Mouse (Mus musculus) right cerebral cortex, postnatal 4 days (tissue): ENCODE data around the gene Ppm1e.

Experiments
- DNase-seq: peaks from one replicate; pipeline ENCODE4 v3.0.0-alpha.2; 2022

Gene Ppm1e

GRCm38 (mm10) chr11:87250132-87250531, 108.7 kb downstream of the Ppm1e start:
- DNase-seq: no peak

GRCm38 (mm10) chr11:87247494-87247866, 111.3 kb downstream of the Ppm1e start:
- DNase-seq: no peak

- DNase-seq: no peak
These were observed 111.9 kb downstream of the Ppm1e start for GRCm38 (mm10) chr11:87246724-87247493.

DNA sequence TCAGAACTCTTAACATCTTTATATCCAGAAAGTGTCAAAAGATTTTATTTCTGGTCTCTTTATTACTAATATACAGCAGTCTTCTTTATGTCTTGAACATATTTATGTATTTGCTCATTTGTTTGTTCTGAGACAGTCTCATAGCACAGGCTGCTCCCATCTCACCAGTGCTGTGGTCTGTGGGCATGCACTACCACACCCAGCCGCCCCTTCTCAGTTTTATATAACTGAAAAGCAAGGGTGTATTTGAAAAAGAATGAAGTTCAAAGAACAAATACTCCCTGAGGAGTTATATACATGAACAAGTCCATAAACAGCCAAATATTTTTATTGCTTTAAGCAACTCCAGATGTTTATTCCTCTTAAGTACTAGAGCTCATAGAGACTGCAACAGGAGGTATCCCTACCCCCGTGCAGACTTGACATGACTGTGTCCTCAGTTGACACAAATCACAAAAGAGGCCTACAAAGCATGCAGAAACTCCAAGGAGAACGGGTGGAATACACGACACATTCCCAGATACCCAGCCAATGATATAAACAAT, 112.6 kb downstream of the Ppm1e start:
- DNase-seq: no peak

DNA sequence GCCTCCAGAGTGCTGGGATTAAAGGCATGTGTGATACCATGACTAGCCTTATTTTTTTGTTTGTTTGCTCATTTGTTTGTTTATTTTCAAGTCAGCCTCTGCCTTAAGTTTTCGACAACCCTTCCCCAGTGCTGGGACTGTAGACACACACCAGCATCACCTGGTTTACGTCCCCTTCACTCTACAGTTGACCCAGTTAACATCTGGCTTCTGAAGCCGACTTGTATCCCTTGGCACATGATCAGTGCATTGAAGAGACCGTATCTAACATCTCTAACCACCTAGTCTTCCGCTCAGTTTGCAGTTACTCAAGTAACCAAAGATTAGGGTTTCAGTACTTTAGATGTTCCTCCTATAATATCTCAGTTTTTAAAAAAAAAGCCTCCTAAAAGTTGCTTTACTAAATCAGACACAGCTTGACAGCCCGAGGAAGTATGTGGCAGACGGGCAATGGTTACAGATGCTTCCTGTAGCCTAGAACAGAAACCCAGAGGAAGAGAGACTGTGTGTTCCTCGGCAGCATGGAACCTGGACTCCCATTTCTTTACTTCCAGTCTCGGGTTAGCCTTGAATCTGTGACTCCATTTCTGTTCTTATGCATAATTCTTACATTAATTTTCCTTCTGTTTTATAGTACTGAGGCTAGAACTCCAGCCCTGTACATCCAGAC, 113.5 kb downstream of the Ppm1e start:
- no peak for DNase-seq

- no peak for DNase-seq
These were observed 117.6 kb downstream of the Ppm1e start for GRCm38 (mm10) chr11:87241256-87241655.

DNA sequence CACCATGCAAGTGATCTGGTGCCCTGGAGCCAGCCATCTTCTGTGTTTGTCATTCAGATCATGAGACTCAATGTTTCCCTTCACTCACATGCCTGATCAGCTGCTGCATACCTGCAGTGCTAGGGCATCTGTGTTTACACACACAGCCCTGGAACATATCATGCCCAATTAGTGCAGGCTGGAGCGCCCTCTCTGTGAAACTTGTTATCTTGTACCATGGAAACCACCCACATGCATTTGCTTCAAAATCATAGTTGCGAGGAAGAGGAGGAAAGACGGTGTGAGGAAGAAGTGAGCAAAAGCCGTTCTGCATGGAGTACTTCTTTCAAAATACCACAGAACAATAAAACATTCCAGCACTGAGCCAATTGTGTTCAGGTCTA, 118.0 kb downstream of the Ppm1e start:
- no peak for DNase-seq

DNA sequence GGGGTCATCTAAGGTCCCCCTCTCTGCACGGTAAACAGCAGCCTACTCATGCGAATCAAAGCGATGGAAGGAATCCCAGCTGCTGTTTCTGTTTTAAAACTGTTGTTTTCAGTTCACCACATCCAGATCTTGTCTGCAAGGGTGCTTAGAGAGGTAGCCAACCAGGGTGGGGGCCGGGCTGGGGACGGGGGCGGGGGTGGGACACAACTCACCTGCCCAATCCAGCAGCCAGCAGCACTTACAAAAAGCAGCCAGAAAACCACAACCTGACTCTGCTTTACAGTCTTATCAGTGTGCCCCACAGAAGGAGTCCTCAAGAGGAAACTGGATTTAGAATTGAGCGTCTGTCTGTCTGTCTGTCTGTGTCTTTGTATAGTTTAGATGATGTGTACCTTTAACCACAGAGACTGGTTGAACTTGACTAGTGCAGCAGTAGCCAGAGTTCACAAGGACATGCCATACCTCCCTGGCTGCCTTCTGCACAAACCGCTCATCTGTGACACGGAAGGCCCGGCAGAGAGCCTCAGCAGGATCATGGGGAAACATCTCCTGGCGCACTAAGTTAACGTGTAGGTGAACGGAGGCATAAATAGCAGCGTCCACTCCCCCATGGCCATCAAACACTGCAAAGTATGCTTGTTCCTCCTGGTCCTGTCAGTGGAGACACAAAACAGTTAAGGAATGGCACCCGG, 118.5 kb downstream of the Ppm1e start:
- DNase-seq: no peak

DNA sequence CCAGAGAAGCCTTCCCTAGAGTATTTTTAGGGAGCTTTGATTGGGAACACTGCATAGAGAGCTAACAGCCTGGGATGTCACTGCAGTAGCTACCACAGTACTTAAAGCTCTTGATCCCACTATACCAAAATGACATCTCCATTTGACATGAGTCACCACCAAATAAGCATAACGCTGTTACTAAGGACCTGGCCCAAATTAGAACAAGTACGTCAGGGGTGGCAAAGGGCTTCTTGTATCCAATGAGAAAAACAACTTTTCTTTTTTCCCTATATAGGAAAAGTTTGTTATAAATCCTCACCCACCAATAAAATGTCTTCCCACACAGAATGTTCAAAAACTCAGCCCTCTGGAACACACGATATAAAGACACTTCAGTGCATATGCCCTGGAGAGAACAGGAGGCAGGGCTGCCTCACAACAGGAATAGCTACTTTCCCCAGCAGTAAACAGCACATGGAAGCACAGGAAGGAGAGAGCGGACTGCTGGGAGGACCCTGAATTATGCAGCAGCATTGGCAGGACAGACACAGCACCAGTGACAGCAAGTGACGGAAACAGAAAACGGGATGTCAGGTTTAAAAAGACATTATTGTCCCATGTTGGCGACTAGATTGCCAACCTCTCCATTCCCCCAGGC, 119.8 kb downstream of the Ppm1e start:
- DNase-seq: no peak

GRCm38 (mm10) chr11:87235486-87235872, 123.3 kb downstream of the Ppm1e start:
- DNase-seq: no peak

- DNase-seq: no peak
These were observed 123.9 kb downstream of the Ppm1e start for GRCm38 (mm10) chr11:87234743-87235485.

DNA sequence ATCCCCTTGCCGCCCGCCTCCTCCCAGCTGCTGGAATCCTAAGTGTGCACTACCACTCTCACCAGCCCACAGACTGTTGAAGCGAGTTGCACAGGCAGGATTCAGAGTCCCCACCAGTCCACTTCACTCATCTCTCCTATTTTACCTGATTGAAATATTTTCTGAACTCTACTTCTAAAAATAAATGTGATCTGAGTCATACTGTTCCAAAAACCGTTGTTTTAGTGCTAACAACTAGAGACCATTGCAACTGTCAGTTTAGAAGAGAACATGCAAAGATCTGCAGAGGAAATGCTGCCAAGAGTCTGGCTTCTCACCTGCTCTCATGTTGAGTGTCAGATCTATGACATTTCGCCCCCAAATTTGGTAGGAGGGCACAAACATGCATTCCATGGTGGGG, 125.4 kb downstream of the Ppm1e start:
- DNase-seq: no peak

GRCm38 (mm10) chr11:87227056-87227455, 131.8 kb downstream of the Ppm1e start:
- DNase-seq: no peak

DNA sequence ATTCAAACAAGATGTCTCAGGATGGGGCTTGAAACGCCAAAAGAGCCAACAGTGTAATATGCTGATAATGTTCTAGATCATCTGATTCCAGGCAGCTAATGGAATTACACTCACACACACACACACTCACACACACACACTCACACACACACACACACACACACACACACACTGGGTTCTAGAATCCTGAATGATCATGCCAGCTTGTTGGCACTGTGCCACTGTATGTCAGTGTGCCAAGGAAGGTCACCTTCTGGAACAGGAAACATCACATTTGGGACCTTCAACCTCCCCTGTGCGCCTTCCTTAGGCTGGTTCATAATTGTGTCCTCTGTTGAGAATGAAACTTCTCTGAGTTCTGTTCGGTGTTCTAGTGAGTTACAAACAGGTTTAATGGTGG, 136.1 kb downstream of the Ppm1e start:
- no peak for DNase-seq

GRCm38 (mm10) chr11:87212313-87212712, 146.5 kb downstream of the Ppm1e start:
- DNase-seq: no peak
